In genomic region chr11:101553354-101553930, GRCm38 (mm10) we compare ENCODE assay signal across 8 mouse cellular contexts. TPM values are rescaled to one million over a fixed set of nuclear protein-coding genes. Genes with fewer than 3 reads are reported as not detected.
DNase-seq lines count a peak whose midpoint lies in the region; ATAC-seq and TF ChIP-seq lines count a peak whose summit lies in the region.

No protein-coding gene starts in this region.

- no peaks in the 10 kb centered on the region for H3K9me3 ChIP-seq in forebrain, embryonic 13.5 days (replicated peaks)
- H3K9me3 ChIP-seq in limb, embryonic 10.5 days (replicated peaks), result no peaks in the 10 kb centered on the region

- no peak for TF ChIP-seq CTCF in C2C12 (IDR thresholded peaks at IDR 0.05; ENCODE audit: control insufficient read depth, insufficient read depth, insufficient read length)

- H3K9ac ChIP-seq in forebrain, embryonic 13.5 days, result peak overlapping the region; percentile 84

- no peak for ATAC-seq in CD4-positive, CD25-positive, alpha-beta regulatory T cell, adult 4 months
- no peak for ATAC-seq in forebrain, embryonic 13.5 days

- peaks cover 18% of the 10 kb centered on the region for H3K36me3 ChIP-seq in C2C12 (ENCODE audit: control insufficient read depth, insufficient read depth)
- H3K36me3 ChIP-seq in forebrain, embryonic 13.5 days (ENCODE audit: poor library complexity, severe bottlenecking), result peaks cover 31% of the 10 kb centered on the region
- peaks cover 49% of the 10 kb centered on the region for H3K36me3 ChIP-seq in limb, embryonic 10.5 days

- 31% methylated on average over 8 of the region's 8 CpGs for WGBS in forebrain, embryonic 13.5 days
- 25% methylated on average over 8 of the region's 8 CpGs for WGBS in limb, embryonic 10.5 days

- no peaks in the 10 kb centered on the region for H3K27me3 ChIP-seq in C2C12 (ENCODE audit: control insufficient read depth, insufficient read depth, insufficient read length)
- no peaks in the 10 kb centered on the region for H3K27me3 ChIP-seq in forebrain, embryonic 13.5 days
- no peaks in the 10 kb centered on the region for H3K27me3 ChIP-seq in limb, embryonic 10.5 days (ENCODE audit: low read depth, poor library complexity, severe bottlenecking)

- peak overlapping the region; percentile 66 for H3K4me2 ChIP-seq in forebrain, embryonic 13.5 days

- peaks cover 55% of the 10 kb centered on the region for H3K79me2 ChIP-seq in C2C12 (ENCODE audit: control insufficient read depth, insufficient read depth)

- peak overlapping the region; percentile 63 for H3ac ChIP-seq in C2C12 (ENCODE audit: control insufficient read depth, insufficient read length, low read depth)

- H3K4me3 ChIP-seq in C2C12 (ENCODE audit: insufficient read depth, poor library complexity, severe bottlenecking), result peak overlapping the region; percentile 70
- peak overlapping the region; percentile 86 for H3K4me3 ChIP-seq in forebrain, embryonic 13.5 days
- H3K4me3 ChIP-seq in limb, embryonic 10.5 days, result peak overlapping the region; percentile 81

- peak; percentile 27 for DNase-seq in CD4-positive, CD25-positive, alpha-beta regulatory T cell, adult 2 months (ENCODE audit: low read depth, low spot score)
- no peak for DNase-seq in limb, embryonic 10.5 days (ENCODE audit: low spot score)
- DNase-seq in skeletal muscle tissue, adult 2 months (ENCODE audit: low read depth, low spot score), result peak; percentile 30
- no peak for DNase-seq in frontal cortex, postnatal 36 days (ENCODE audit: low spot score in 2 of 2)
- DNase-seq in left cerebral cortex, adult 11 months (ENCODE audit: low spot score), result no peak

- H3K79me3 ChIP-seq in C2C12 (ENCODE audit: low read depth), result peaks cover 25% of the 10 kb centered on the region

- peak overlapping the region; percentile 90 for H3K27ac ChIP-seq in forebrain, embryonic 13.5 days
- peak overlapping the region; percentile 93 for H3K27ac ChIP-seq in limb, embryonic 10.5 days

- H3K4me1 ChIP-seq in forebrain, embryonic 13.5 days, result peaks cover 43% of the 10 kb centered on the region
- peaks cover 19% of the 10 kb centered on the region for H3K4me1 ChIP-seq in limb, embryonic 10.5 days

TF ChIP-seq in C2C12, 6 proteins besides CTCF, POLR2A, EP300 and RAD21:
- peak; percentile 41 for TF ChIP-seq USF1 (IDR thresholded peaks at IDR 0.05; ENCODE audit: low read depth)
- no peak for TF ChIP-seq FOSL1 (IDR thresholded peaks at IDR 0.05; ENCODE audit: insufficient read depth, low read length, poor library complexity, severe bottlenecking)
- no peak for TF ChIP-seq MYOG (IDR thresholded peaks at IDR 0.05; ENCODE audit: control insufficient read depth, extremely low read depth, insufficient read length)

RNA-seq across cellular contexts. Expression of gene Nbr1, which starts 1.5 kb away (rescaled TPM):
- 10 to 100 TPM; 70.0 to 88.4 TPM for polyA plus RNA-seq in CD4-positive, CD25-positive, alpha-beta regulatory T cell, adult 4 months (2017; shearing (Covaris generic))
- 15.7 TPM for polyA plus RNA-seq in C2C12 (2012; fragmentation: generic; extraction: Trizol)
- polyA plus RNA-seq in forebrain, embryonic 13.5 days (2015; fragmentation: Nextera tagmentation; extraction: Ambion mirVana), result 104 and 117 TPM in 2 replicates
- polyA plus RNA-seq in limb, embryonic 10.5 days (2016; fragmentation: Nextera tagmentation; extraction: Ambion mirVana), result 51.7 and 73.2 TPM in 2 replicates

RNA-seq across cellular contexts. Expression of gene Brca1, which starts 1.7 kb away (rescaled TPM):
- polyA plus RNA-seq in CD4-positive, CD25-positive, alpha-beta regulatory T cell, adult 4 months (2017; shearing (Covaris generic)), result 1 to 10 TPM; 3.5 to 4.1 TPM
- polyA plus RNA-seq in C2C12 (2012; fragmentation: generic; extraction: Trizol), result 5.2 TPM
- polyA plus RNA-seq in forebrain, embryonic 13.5 days (2015; fragmentation: Nextera tagmentation; extraction: Ambion mirVana), result 11.3 and 12.5 TPM in 2 replicates
- 22.2 and 22.6 TPM in 2 replicates for polyA plus RNA-seq in limb, embryonic 10.5 days (2016; fragmentation: Nextera tagmentation; extraction: Ambion mirVana)

RNA-seq across cellular contexts. Expression of gene Tmem106a, which starts 28.6 kb away (rescaled TPM):
- 10 to 100 TPM; 10.8 to 15.2 TPM for polyA plus RNA-seq in CD4-positive, CD25-positive, alpha-beta regulatory T cell, adult 4 months (2017; shearing (Covaris generic))
- polyA plus RNA-seq in C2C12 (2012; fragmentation: generic; extraction: Trizol), result 1.0 TPM
- 1.1 and 1.3 TPM in 2 replicates for polyA plus RNA-seq in forebrain, embryonic 13.5 days (2015; fragmentation: Nextera tagmentation; extraction: Ambion mirVana)
- polyA plus RNA-seq in limb, embryonic 10.5 days (2016; fragmentation: Nextera tagmentation; extraction: Ambion mirVana), result 1.1 and 1.8 TPM in 2 replicates

RNA-seq across cellular contexts. Expression of gene Gm11634, which starts 45.6 kb away (rescaled TPM):
- not detected for polyA plus RNA-seq in CD4-positive, CD25-positive, alpha-beta regulatory T cell, adult 4 months (2017; shearing (Covaris generic))
- not detected for polyA plus RNA-seq in C2C12 (2012; fragmentation: generic; extraction: Trizol)
- not detected in 2 replicates for polyA plus RNA-seq in forebrain, embryonic 13.5 days (2015; fragmentation: Nextera tagmentation; extraction: Ambion mirVana)
- polyA plus RNA-seq in limb, embryonic 10.5 days (2016; fragmentation: Nextera tagmentation; extraction: Ambion mirVana), result not detected in 2 replicates

Comparison
In these comparisons a context has a peak if more than half of its experiments do, and no peak if none do; other contexts are left out.
1. DNase-seq: peak in CD4-positive, CD25-positive, alpha-beta regulatory T cell, adult 2 months (single experiment) and skeletal muscle tissue, adult 2 months (single experiment); none in limb, embryonic 10.5 days (single experiment), frontal cortex, postnatal 36 days (0 of 2) and left cerebral cortex, adult 11 months (single experiment).
2. Peak in every context shown above with its lines, with median percentiles within 50 percentile points of each other: H3K4me3 ChIP-seq.